Mouse (Mus musculus) spleen, adult 12 weeks (tissue): ENCODE measurements around the gene Srprb.

Experiments
- DNase-seq: peaks from one replicate; pipeline ENCODE4 v3.0.0; 2022; ENCODE audit warnings: low spot score

The Srprb gene

GRCm38 (mm10) chr9:103146257-103146656 lies 55.7 kb downstream of the Srprb start:
- DNase-seq = no peak

GRCm38 (mm10) chr9:103145351-103145750 lies 56.6 kb downstream of the Srprb start:
- DNase-seq = no peak

- no peak for DNase-seq
Observed at GRCm38 (mm10) chr9:103143881-103144280, 58.1 kb downstream of the Srprb start.

- DNase-seq = no peak
Observed at GRCm38 (mm10) chr9:103141266-103141665, 60.7 kb downstream of the Srprb start.

GRCm38 (mm10) chr9:103140384-103140783 lies 61.6 kb downstream of the Srprb start:
- no peak for DNase-seq

- no peak for DNase-seq
Observed at GRCm38 (mm10) chr9:103139481-103139880, 62.5 kb downstream of the Srprb start.
